Mouse (Mus musculus) CH12.LX (cell line): Measurements from ENCODE around the gene Prdm8. TPM values are rescaled to one million over a fixed set of nuclear protein-coding genes. Genes with fewer than 3 reads are reported as not detected.

Experiments
- DNase-seq: peaks from one replicate; pipeline ENCODE4 v3.0.0-alpha.2; 2013; ENCODE audit errors: extremely low read depth
- H3K27ac ChIP-seq: 2 replicates; pipeline ENCODE4 v1.5.1; 2012; ENCODE audit warnings: low read depth, mild to moderate bottlenecking, control low read depth, moderate library complexity; ENCODE audit not compliant: insufficient read depth
- H3K27me3 ChIP-seq: replicated peaks from 2 replicates; pipeline ENCODE3; 2012; ENCODE audit warnings: inconsistent platforms
- H3K36me3 ChIP-seq, 2 experiments: replicated peaks in 1 of 2; 2 replicates each; pipeline versions ENCODE3 to v1.6.1; 2012; ENCODE audit warnings: inconsistent platforms in 1 of 2, low read length in 1 of 2, mild to moderate bottlenecking in 1 of 2, mixed read lengths in 1 of 2, moderate library complexity in 1 of 2; ENCODE audit not compliant: control insufficient read depth in 1 of 2, insufficient read depth in 1 of 2
- H3K4me1 ChIP-seq, 2 experiments: 2 replicates each; pipeline ENCODE4 v1.6.1; 2012; ENCODE audit warnings: inconsistent platforms in 1 of 2, moderate library complexity in 1 of 2; ENCODE audit not compliant: insufficient read depth in 2 of 2, control insufficient read depth in 1 of 2
- H3K4me2 ChIP-seq: 2 replicates; pipeline ENCODE4 v1.6.1; 2012; ENCODE audit warnings: low read depth, mild to moderate bottlenecking, control low read depth; ENCODE audit not compliant: poor library complexity, insufficient read depth, severe bottlenecking
- H3K4me3 ChIP-seq, 3 experiments: fragments of 150-350 bp in 1 of 3; sonication (generic) in 1 of 3; replicated peaks in 1 of 3; 2 replicates each; pipeline versions ENCODE3 to v1.5.1; 2011 to 2012; ENCODE audit warnings: low read depth in 2 of 3, low read length in 2 of 3, mild to moderate bottlenecking in 2 of 3, moderate library complexity in 2 of 3, control low read depth in 1 of 3, improper control_type of control experiment in 1 of 3, inconsistent platforms in 1 of 3, mixed read lengths in 1 of 3; ENCODE audit not compliant: poor library complexity in 1 of 3
- H3K79me2 ChIP-seq: replicated peaks from 2 replicates; pipeline ENCODE4 v1.6.1; 2012; ENCODE audit warnings: mild to moderate bottlenecking, moderate library complexity; ENCODE audit not compliant: control insufficient read depth, poor library complexity, insufficient read depth, severe bottlenecking; ENCODE audit errors: extremely low read depth
- H3K9ac ChIP-seq: 2 replicates; pipeline ENCODE4 v1.6.1; 2012; ENCODE audit warnings: low read depth, mild to moderate bottlenecking, control low read depth, moderate library complexity; ENCODE audit not compliant: insufficient read depth
- H3K9me3 ChIP-seq: replicated peaks from 2 replicates; pipeline ENCODE3; 2012; ENCODE audit warnings: low read length, inconsistent platforms, mixed read lengths
- BHLHE40 ChIP-seq: IDR thresholded peaks from 2 replicates; pipeline ENCODE4 v1.6.1; 2011; ENCODE audit warnings: mild to moderate bottlenecking, low read depth, low read length, improper control_type of control experiment
- CHD1 ChIP-seq: IDR thresholded peaks from 2 replicates; pipeline ENCODE4 v1.6.1; 2012; ENCODE audit warnings: low read depth, low read length, improper control_type of control experiment, inconsistent platforms
- CHD2 ChIP-seq: IDR thresholded peaks from 2 replicates; pipeline ENCODE4 v1.6.1; 2011; ENCODE audit warnings: low read length, improper control_type of control experiment
- CTCF ChIP-seq, 2 experiments: IDR thresholded peaks in 1 of 2; conservative IDR thresholded peaks in 1 of 2; 2 replicates each; pipeline ENCODE4 v1.5.1; 2011 to 2012; ENCODE audit warnings: low read depth in 2 of 2, low read length in 2 of 2, improper control_type of control experiment in 1 of 2, inconsistent platforms in 1 of 2, mild to moderate bottlenecking in 1 of 2, moderate library complexity in 1 of 2
- E2F4 ChIP-seq: IDR thresholded peaks from 2 replicates; pipeline ENCODE4 v1.6.1; 2011; ENCODE audit warnings: low read depth, low read length, improper control_type of control experiment; ENCODE audit not compliant: insufficient replicate concordance
- EP300 ChIP-seq: IDR thresholded peaks from 2 replicates; pipeline ENCODE4 v1.6.1; 2011; ENCODE audit warnings: low read length, improper control_type of control experiment
- ETS1 ChIP-seq: conservative IDR thresholded peaks from 2 replicates; pipeline ENCODE4 v1.6.1; 2012; ENCODE audit warnings: low read depth, mild to moderate bottlenecking, inconsistent platforms, low read length, improper control_type of control experiment, moderate library complexity
- HCFC1 ChIP-seq: IDR thresholded peaks from 2 replicates; pipeline ENCODE4 v1.6.1; 2012; ENCODE audit warnings: low read depth, mild to moderate bottlenecking, inconsistent platforms, low read length, improper control_type of control experiment
- IRF4 ChIP-seq: IDR thresholded peaks from 2 replicates; pipeline ENCODE4 v1.6.1; 2014; ENCODE audit warnings: low read depth, mild to moderate bottlenecking, inconsistent platforms, low read length, improper control_type of control experiment
- JUND ChIP-seq: conservative IDR thresholded peaks from 2 replicates; pipeline ENCODE4 v1.6.1; 2011; ENCODE audit warnings: low read depth, low read length, improper control_type of control experiment
- KAT2A ChIP-seq: IDR thresholded peaks from 2 replicates; pipeline ENCODE4 v1.6.1; 2012; ENCODE audit warnings: low read length, improper control_type of control experiment, inconsistent platforms; ENCODE audit not compliant: insufficient replicate concordance
- MAFK ChIP-seq: IDR thresholded peaks from 2 replicates; pipeline ENCODE4 v1.6.1; 2011; ENCODE audit warnings: low read length, improper control_type of control experiment; ENCODE audit not compliant: insufficient replicate concordance
- MAX ChIP-seq: IDR thresholded peaks from 2 replicates; pipeline ENCODE4 v1.6.1; 2011; ENCODE audit warnings: low read length, improper control_type of control experiment
- MAZ ChIP-seq: IDR thresholded peaks from 2 replicates; pipeline ENCODE4 v1.6.1; 2012; ENCODE audit warnings: low read depth, mild to moderate bottlenecking, inconsistent platforms, low read length, improper control_type of control experiment, moderate library complexity
- MYC ChIP-seq: IDR thresholded peaks from 2 replicates; pipeline ENCODE4 v1.6.1; 2011; ENCODE audit warnings: low read depth, mild to moderate bottlenecking, improper control_type of control experiment, low read length
- NELFE ChIP-seq: IDR thresholded peaks from 2 replicates; pipeline ENCODE4 v1.6.1; 2011; ENCODE audit warnings: low read depth, low read length, improper control_type of control experiment
- NRF1 ChIP-seq: IDR thresholded peaks from 2 replicates; pipeline ENCODE4 v1.6.1; 2014; ENCODE audit warnings: low read depth, mild to moderate bottlenecking, inconsistent platforms, low read length, improper control_type of control experiment, moderate library complexity
- PAX5 ChIP-seq: IDR thresholded peaks from 2 replicates; pipeline ENCODE4 v1.6.1; 2012; ENCODE audit warnings: low read length, inconsistent platforms, mixed read lengths
- POLR2A ChIP-seq: IDR thresholded peaks from 2 replicates; pipeline ENCODE4 v1.6.1; 2011; ENCODE audit warnings: low read depth, mild to moderate bottlenecking, improper control_type of control experiment, low read length
- POLR2AphosphoS2 ChIP-seq: IDR thresholded peaks from 2 replicates; pipeline ENCODE4 v1.6.1; 2011; ENCODE audit warnings: low read depth, low read length, improper control_type of control experiment
- RAD21 ChIP-seq: IDR thresholded peaks from 2 replicates; pipeline ENCODE4 v1.6.1; 2011; ENCODE audit warnings: low read depth, mild to moderate bottlenecking, low read length, improper control_type of control experiment, moderate library complexity
- RCOR1 ChIP-seq: conservative IDR thresholded peaks from 2 replicates; pipeline ENCODE4 v1.6.1; 2012; ENCODE audit warnings: low read depth, mild to moderate bottlenecking, inconsistent platforms, low read length, improper control_type of control experiment
- SIN3A ChIP-seq: IDR thresholded peaks from 2 replicates; pipeline ENCODE4 v1.6.1; 2012; ENCODE audit warnings: low read length, improper control_type of control experiment, inconsistent platforms
- SMC3 ChIP-seq: IDR thresholded peaks from 2 replicates; pipeline ENCODE4 v1.6.1; 2011; ENCODE audit warnings: low read depth, low read length, improper control_type of control experiment
- TCF12 ChIP-seq: IDR thresholded peaks from 2 replicates; pipeline ENCODE4 v1.6.1; 2014; ENCODE audit warnings: low read depth, mild to moderate bottlenecking, inconsistent platforms, low read length, improper control_type of control experiment
- ZC3H11A ChIP-seq: IDR thresholded peaks from 2 replicates; pipeline ENCODE4 v1.6.1; 2012; ENCODE audit warnings: low read depth, mild to moderate bottlenecking, inconsistent platforms, low read length, improper control_type of control experiment
- ZNF384 ChIP-seq: IDR thresholded peaks from 2 replicates; pipeline ENCODE4 v1.6.1; 2012; ENCODE audit warnings: low read depth, low read length, improper control_type of control experiment, inconsistent platforms
- dilution Hi-C: fragments of 300-500 bp; cut with MboI; formaldehyde crosslinking; loops from 2 replicates; pipeline ENCODE4 v1.14.3; 2020; ENCODE audit warnings: low sequenced_read_pairs; ENCODE audit not compliant: extremely low pct_unique_long_range_greater_than_20kb, extremely low pct_ligation_motif_present
- in situ Hi-C: fragments of 300-500 bp; cut with MboI; formaldehyde crosslinking; loops from 3 replicates; pipeline ENCODE4 v1.14.3; 2019; ENCODE audit warnings: low sequenced_read_pairs, low pct_ligation_motif_present, low pct_unique_long_range_greater_than_20kb, mixed read lengths
- polyA plus RNA-seq: library from polyadenylated mRNA; unstranded; fragments of >175 nt; gene quantifications from 2 replicates; pipeline ENCODE4 v1.2.1, GENCODE M21; 2012; ENCODE audit warnings: low read depth; ENCODE audit not compliant: insufficient read length
- total RNA-seq, 2 experiments: library from RNA; depleted of rRNA; stranded (reverse); fragments of 300-350 nt in 1 of 2; fragments of >200 nt in 1 of 2; gene quantifications; 2 replicates each; pipeline ENCODE4 v1.2.3; 2012 to 2014

Gene Prdm8
- total and polyA plus RNA-seq, 3 experiments: 0.04 to 0.08 (median 0.06) TPM

DNA sequence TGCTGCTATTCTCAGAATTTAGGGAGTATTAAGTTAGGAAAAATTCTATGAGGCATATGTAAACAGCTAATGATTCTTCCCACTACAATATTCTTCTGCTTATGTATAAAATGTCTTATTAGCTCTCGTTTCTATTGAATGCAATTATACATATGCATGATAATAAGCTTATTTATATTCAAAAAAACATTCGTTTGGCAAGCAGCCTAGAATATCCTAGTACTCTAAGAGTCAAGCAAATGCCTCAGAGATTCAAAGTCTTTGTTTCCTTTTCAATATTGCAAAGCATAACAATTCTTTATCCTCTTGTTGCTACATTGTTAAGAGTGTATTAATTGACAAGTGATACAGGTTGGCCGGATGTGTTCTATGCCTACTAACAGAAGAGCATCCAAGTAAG, 34.6 kb downstream of the Prdm8 start:
- dilution Hi-C loops: no loop called here
- H3K4me2 ChIP-seq: no peak overlapping the region
- DNase-seq: no peak
- H3K36me3 ChIP-seq: no peaks in the 10 kb centered on the region
- no peaks in the 10 kb centered on the region for H3K27me3 ChIP-seq
- no peaks in the 10 kb centered on the region for H3K79me2 ChIP-seq
- no peak overlapping the region for H3K4me3 ChIP-seq
- no peaks in the 10 kb centered on the region for H3K9me3 ChIP-seq
- H3K9ac ChIP-seq: no peak overlapping the region
- no peak for TF ChIP-seq E2F4
- no peak for TF ChIP-seq EP300
- no peak for TF ChIP-seq NRF1
- no peak for TF ChIP-seq MAZ
- no peak for TF ChIP-seq SIN3A
- TF ChIP-seq MAFK: no peak
- no peak for TF ChIP-seq PAX5
- no peak for TF ChIP-seq RCOR1
- TF ChIP-seq ZC3H11A: no peak
- TF ChIP-seq SMC3: no peak
- TF ChIP-seq JUND: no peak
- no peak for TF ChIP-seq CHD2
- TF ChIP-seq TCF12: no peak
- TF ChIP-seq KAT2A: no peak
- TF ChIP-seq ZNF384: no peak
- no peak for TF ChIP-seq CHD1
- TF ChIP-seq MAX: no peak
- no peak for TF ChIP-seq RAD21
- peaks cover 3 to 10% of the 10 kb centered on the region in 2 experiments; a peak in 3 of 4 replicates for H3K4me1 ChIP-seq
- H3K27ac ChIP-seq: no peak overlapping the region
- in situ Hi-C loops: no loop called here

DNA sequence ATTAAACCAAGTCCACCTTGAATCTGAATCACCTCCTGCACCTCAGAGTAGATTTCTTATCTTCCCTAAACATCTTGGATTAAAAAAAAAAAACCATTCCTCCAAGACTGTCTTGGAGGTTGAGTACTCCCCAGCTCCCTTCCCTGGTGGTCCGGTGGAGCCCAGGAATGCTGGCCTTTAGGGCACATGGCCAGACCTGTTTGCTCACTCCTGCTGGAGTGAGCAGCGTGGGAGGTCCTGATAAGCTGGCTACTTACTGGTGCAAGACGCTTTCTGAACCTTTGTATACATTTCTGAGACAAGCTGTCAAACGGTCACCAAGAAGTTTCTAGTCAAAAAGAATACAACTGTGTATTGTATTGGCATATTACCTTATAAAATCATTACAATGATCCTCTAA, 36.0 kb downstream of the Prdm8 start:
- Histone ChIP-seq H3K27ac (no peak overlapping the region), H3K79me2 (no peaks in the 10 kb centered on the region), H3K36me3 (no peaks in the 10 kb centered on the region), H3K4me3 (no peak overlapping the region), H3K9me3 (no peaks in the 10 kb centered on the region), H3K27me3 (no peaks in the 10 kb centered on the region), H3K9ac (no peak overlapping the region), H3K4me2 (no peak overlapping the region), H3K4me1 (peaks cover 3 to 10% of the 10 kb centered on the region in 2 experiments; a peak in 3 of 4 replicates)
- in situ Hi-C loops: no loop called here
- no peak for DNase-seq
- dilution Hi-C loops: no loop called here
- TF ChIP-seq MAX (no peak), TCF12 (no peak), JUND (no peak), IRF4 (no peak), MYC (no peak), NRF1 (no peak), HCFC1 (no peak), POLR2A (no peak), CTCF (conservative IDR thresholded peaks at IDR 0.05 in 1 of 2, IDR thresholded peaks at IDR 0.05 in 1 of 2; ENCODE audit: low read depth in 2 of 2, low read length in 2 of 2) (no peak), ETS1 (no peak), CHD1 (no peak), BHLHE40 (no peak), POLR2AphosphoS2 (no peak), SMC3 (no peak), NELFE (no peak), MAZ (no peak)
